Mouse (Mus musculus): ENCODE measurements at regions not wholly inside any gene's neighbourhood (a gene's known extent, or its start where the extent isn't known, plus 50 kb on each side); places are given as distances from the start of the nearest gene placed in this dataset.

- H3K4me1 ChIP-seq (replicated peaks; ENCODE audit: control insufficient read depth, insufficient read depth, low read length), result no peaks in the 10 kb centered on the region
- 81% methylated on average over 8 of the region's 8 CpGs for WGBS
- H3K36me3 ChIP-seq (ENCODE audit: control insufficient read depth, insufficient read depth, low read length), result no peaks in the 10 kb centered on the region
- no peak overlapping the region for H3K4me3 ChIP-seq (ENCODE audit: low read depth, low read length)
- no peaks in the 10 kb centered on the region for H3K9me3 ChIP-seq (ENCODE audit: control insufficient read depth, low read length)
- H3K9ac ChIP-seq (ENCODE audit: low read depth, low read length), result no peak overlapping the region
- ATAC-seq (replicated peaks; ENCODE audit: low FRiP score) (no peak), DNase-seq (ENCODE audit: low spot score) (no peak)
- H3K4me2 ChIP-seq, result no peak overlapping the region
- H3K27ac ChIP-seq (ENCODE audit: low read depth, low read length), result no peak overlapping the region
- no peaks in the 10 kb centered on the region for H3K27me3 ChIP-seq (replicated peaks; ENCODE audit: control insufficient read depth, insufficient read depth, low read length)
These were observed 500.7 kb upstream of the Tnp1 start for GRCm38 (mm10) chr1:73516441-73516840.

- H3K9me3 ChIP-seq (ENCODE audit: control insufficient read depth, low read length), result no peaks in the 10 kb centered on the region
- DNase-seq (ENCODE audit: low spot score), result no peak
- ATAC-seq (replicated peaks; ENCODE audit: low FRiP score), result no peak
- no peak overlapping the region for H3K4me2 ChIP-seq
- no peak overlapping the region for H3K4me3 ChIP-seq (ENCODE audit: low read depth, low read length)
- H3K27ac ChIP-seq (ENCODE audit: low read depth, low read length), result no peak overlapping the region
- 81% methylated on average over 5 of the region's 5 CpGs for WGBS
- H3K27me3 ChIP-seq (replicated peaks; ENCODE audit: control insufficient read depth, insufficient read depth, low read length), result no peaks in the 10 kb centered on the region
- no peaks in the 10 kb centered on the region for H3K36me3 ChIP-seq (ENCODE audit: control insufficient read depth, insufficient read depth, low read length)
- H3K9ac ChIP-seq (ENCODE audit: low read depth, low read length), result no peak overlapping the region
- H3K4me1 ChIP-seq (replicated peaks; ENCODE audit: control insufficient read depth, insufficient read depth, low read length), result no peaks in the 10 kb centered on the region
These were observed 500.1 kb upstream of the Tnp1 start for GRCm38 (mm10) chr1:73515781-73516180.

- H3K9ac ChIP-seq (ENCODE audit: low read depth, low read length), result no peak overlapping the region
- no peak for DNase-seq (ENCODE audit: low spot score)
These were observed 498.1 kb upstream of the Tnp1 start for GRCm38 (mm10) chr1:73513822-73514221.

GRCm38 (mm10) chr1:73512836-73513235, 497.1 kb upstream of the Tnp1 start:
- ATAC-seq (replicated peaks; ENCODE audit: low FRiP score), result no peak
- H3K36me3 ChIP-seq (ENCODE audit: control insufficient read depth, insufficient read depth, low read length), result no peaks in the 10 kb centered on the region
- WGBS, result 87% methylated on average over 2 of the region's 2 CpGs

More at GRCm38 (mm10) chr1:73513822-73514221, 498.1 kb upstream of the Tnp1 start:
- Histone ChIP-seq H3K4me2 (no peak overlapping the region), H3K4me1 (replicated peaks; ENCODE audit: control insufficient read depth, insufficient read depth, low read length) (no peaks in the 10 kb centered on the region), H3K4me3 (ENCODE audit: low read depth, low read length) (no peak overlapping the region), H3K36me3 (ENCODE audit: control insufficient read depth, insufficient read depth, low read length) (no peaks in the 10 kb centered on the region), H3K9me3 (ENCODE audit: control insufficient read depth, low read length) (no peaks in the 10 kb centered on the region), H3K27ac (ENCODE audit: low read depth, low read length) (no peak overlapping the region), H3K27me3 (replicated peaks; ENCODE audit: control insufficient read depth, insufficient read depth, low read length) (no peaks in the 10 kb centered on the region)
- 70% methylated on average over 5 of the region's 5 CpGs for WGBS
- no peak for ATAC-seq (replicated peaks; ENCODE audit: low FRiP score)

GRCm38 (mm10) chr1:73507071-73507754, 491.5 kb upstream of the Tnp1 start:
- H3K4me2 ChIP-seq, result no peak overlapping the region
- no peak for ATAC-seq (replicated peaks; ENCODE audit: low FRiP score)
- no peak for DNase-seq (ENCODE audit: low spot score)
- no peaks in the 10 kb centered on the region for H3K9me3 ChIP-seq (ENCODE audit: control insufficient read depth, low read length)
- no peaks in the 10 kb centered on the region for H3K36me3 ChIP-seq (ENCODE audit: control insufficient read depth, insufficient read depth, low read length)
- no peak overlapping the region for H3K27ac ChIP-seq (ENCODE audit: low read depth, low read length)
- 55% methylated on average over 10 of the region's 10 CpGs for WGBS
- no peak overlapping the region for H3K4me3 ChIP-seq (ENCODE audit: low read depth, low read length)
- no peaks in the 10 kb centered on the region for H3K27me3 ChIP-seq (replicated peaks; ENCODE audit: control insufficient read depth, insufficient read depth, low read length)
- H3K9ac ChIP-seq (ENCODE audit: low read depth, low read length), result no peak overlapping the region
- no peaks in the 10 kb centered on the region for H3K4me1 ChIP-seq (replicated peaks; ENCODE audit: control insufficient read depth, insufficient read depth, low read length)

More at GRCm38 (mm10) chr1:73512836-73513235, 497.1 kb upstream of the Tnp1 start:
- no peak overlapping the region for H3K27ac ChIP-seq (ENCODE audit: low read depth, low read length)
- DNase-seq (ENCODE audit: low spot score), result no peak
- no peaks in the 10 kb centered on the region for H3K4me1 ChIP-seq (replicated peaks; ENCODE audit: control insufficient read depth, insufficient read depth, low read length)
- H3K9ac ChIP-seq (ENCODE audit: low read depth, low read length), result no peak overlapping the region
- H3K4me3 ChIP-seq (ENCODE audit: low read depth, low read length), result no peak overlapping the region
- no peaks in the 10 kb centered on the region for H3K9me3 ChIP-seq (ENCODE audit: control insufficient read depth, low read length)
- H3K4me2 ChIP-seq, result no peak overlapping the region
- no peaks in the 10 kb centered on the region for H3K27me3 ChIP-seq (replicated peaks; ENCODE audit: control insufficient read depth, insufficient read depth, low read length)

- no peak overlapping the region for H3K4me3 ChIP-seq (ENCODE audit: low read depth, low read length)
- no peaks in the 10 kb centered on the region for H3K36me3 ChIP-seq (ENCODE audit: control insufficient read depth, insufficient read depth, low read length)
- ATAC-seq (replicated peaks; ENCODE audit: low FRiP score) (no peak), DNase-seq (ENCODE audit: low spot score) (no peak)
- no peaks in the 10 kb centered on the region for H3K9me3 ChIP-seq (ENCODE audit: control insufficient read depth, low read length)
- no peak overlapping the region for H3K9ac ChIP-seq (ENCODE audit: low read depth, low read length)
- 75% methylated on average over 4 of the region's 4 CpGs for WGBS
- no peak overlapping the region for H3K27ac ChIP-seq (ENCODE audit: low read depth, low read length)
- no peaks in the 10 kb centered on the region for H3K4me1 ChIP-seq (replicated peaks; ENCODE audit: control insufficient read depth, insufficient read depth, low read length)
- no peak overlapping the region for H3K4me2 ChIP-seq
- H3K27me3 ChIP-seq (replicated peaks; ENCODE audit: control insufficient read depth, insufficient read depth, low read length), result no peaks in the 10 kb centered on the region
These were observed 487.9 kb upstream of the Tnp1 start for GRCm38 (mm10) chr1:73503611-73504010.

- Histone ChIP-seq H3K27me3 (replicated peaks; ENCODE audit: control insufficient read depth, insufficient read depth, low read length) (no peaks in the 10 kb centered on the region), H3K9ac (ENCODE audit: low read depth, low read length) (no peak overlapping the region), H3K4me2 (no peak overlapping the region), H3K9me3 (ENCODE audit: control insufficient read depth, low read length) (no peaks in the 10 kb centered on the region), H3K27ac (ENCODE audit: low read depth, low read length) (no peak overlapping the region), H3K36me3 (ENCODE audit: control insufficient read depth, insufficient read depth, low read length) (no peaks in the 10 kb centered on the region), H3K4me3 (ENCODE audit: low read depth, low read length) (no peak overlapping the region), H3K4me1 (replicated peaks; ENCODE audit: control insufficient read depth, insufficient read depth, low read length) (no peaks in the 10 kb centered on the region)
- DNase-seq (ENCODE audit: low spot score), result no peak
- ATAC-seq (replicated peaks; ENCODE audit: low FRiP score), result no peak
- WGBS, result 74% methylated on average over 3 of the region's 3 CpGs
These were observed 485.0 kb upstream of the Tnp1 start for GRCm38 (mm10) chr1:73500671-73501070.

GRCm38 (mm10) chr1:73495971-73496749, 480.5 kb upstream of the Tnp1 start:
- H3K36me3 ChIP-seq (ENCODE audit: control insufficient read depth, insufficient read depth, low read length), result no peaks in the 10 kb centered on the region

GRCm38 (mm10) chr1:73481956-73482355, 466.2 kb upstream of the Tnp1 start:
- no peaks in the 10 kb centered on the region for H3K4me1 ChIP-seq (replicated peaks; ENCODE audit: control insufficient read depth, insufficient read depth, low read length)
- H3K36me3 ChIP-seq (ENCODE audit: control insufficient read depth, insufficient read depth, low read length), result no peaks in the 10 kb centered on the region
- DNase-seq (ENCODE audit: low spot score) (no peak), ATAC-seq (replicated peaks; ENCODE audit: low FRiP score) (no peak)
- H3K9me3 ChIP-seq (ENCODE audit: control insufficient read depth, low read length), result no peaks in the 10 kb centered on the region
- no peak overlapping the region for H3K9ac ChIP-seq (ENCODE audit: low read depth, low read length)
- 67% methylated on average over 2 of the region's 2 CpGs for WGBS
- no peaks in the 10 kb centered on the region for H3K27me3 ChIP-seq (replicated peaks; ENCODE audit: control insufficient read depth, insufficient read depth, low read length)
- no peak overlapping the region for H3K4me3 ChIP-seq (ENCODE audit: low read depth, low read length)
- no peak overlapping the region for H3K4me2 ChIP-seq
- no peak overlapping the region for H3K27ac ChIP-seq (ENCODE audit: low read depth, low read length)

More at GRCm38 (mm10) chr1:73495971-73496749, 480.5 kb upstream of the Tnp1 start:
- Histone ChIP-seq H3K27me3 (replicated peaks; ENCODE audit: control insufficient read depth, insufficient read depth, low read length) (no peaks in the 10 kb centered on the region), H3K9me3 (ENCODE audit: control insufficient read depth, low read length) (no peaks in the 10 kb centered on the region), H3K9ac (ENCODE audit: low read depth, low read length) (no peak overlapping the region), H3K4me3 (ENCODE audit: low read depth, low read length) (no peak overlapping the region), H3K27ac (ENCODE audit: low read depth, low read length) (no peak overlapping the region), H3K4me2 (no peak overlapping the region), H3K4me1 (replicated peaks; ENCODE audit: control insufficient read depth, insufficient read depth, low read length) (no peaks in the 10 kb centered on the region)
- DNase-seq (ENCODE audit: low spot score) (no peak), ATAC-seq (replicated peaks; ENCODE audit: low FRiP score) (no peak)

Measured in liver, embryonic 11.5 days (tissue).